Mouse (Mus musculus): ENCODE results near the gene Fut7.

Fut7 gene

DNA sequence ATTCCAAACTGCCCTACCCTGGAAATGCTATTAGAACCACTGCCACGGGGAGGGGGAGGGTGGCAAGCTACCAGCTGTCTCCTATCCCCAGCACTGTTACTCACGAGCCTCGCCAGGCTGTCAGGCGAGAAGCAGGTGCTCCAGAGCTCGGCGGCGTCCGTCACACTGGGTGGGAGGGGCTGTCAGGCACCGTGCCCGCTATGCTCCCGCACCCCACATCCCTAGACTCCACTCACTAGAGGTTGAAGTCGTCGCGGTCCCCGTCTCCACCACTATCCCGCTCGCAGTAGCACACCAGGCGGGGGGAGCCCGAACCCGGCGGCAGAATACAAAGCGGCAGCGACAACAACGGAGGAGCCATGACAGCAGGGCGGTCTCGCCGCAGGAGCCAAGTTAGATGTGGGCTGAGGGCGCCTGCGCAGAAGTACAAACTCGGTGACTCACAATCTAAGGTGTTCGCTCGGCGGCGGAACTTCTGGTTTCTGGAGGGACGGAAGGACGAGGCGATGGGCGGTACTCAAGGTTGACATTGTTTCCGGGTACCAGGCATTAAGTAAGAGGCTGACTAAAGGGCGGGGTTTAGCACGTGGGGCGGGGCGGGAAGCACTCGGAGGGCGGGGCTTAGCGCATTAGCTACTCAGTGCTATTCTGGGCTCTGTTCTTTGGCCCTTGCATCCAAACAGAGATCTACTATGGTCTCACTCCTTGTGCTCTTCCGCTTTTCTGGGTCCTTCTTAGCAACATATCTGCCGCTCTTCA is 37.7 kb downstream of the Fut7 start, which contains the start of gene Paxx:
Gene Paxx, minus strand, starts transcription at position 544 of the 759 bp plus-strand sequence.
- peak; percentile 88 to 93 for DNase-seq

DNA sequence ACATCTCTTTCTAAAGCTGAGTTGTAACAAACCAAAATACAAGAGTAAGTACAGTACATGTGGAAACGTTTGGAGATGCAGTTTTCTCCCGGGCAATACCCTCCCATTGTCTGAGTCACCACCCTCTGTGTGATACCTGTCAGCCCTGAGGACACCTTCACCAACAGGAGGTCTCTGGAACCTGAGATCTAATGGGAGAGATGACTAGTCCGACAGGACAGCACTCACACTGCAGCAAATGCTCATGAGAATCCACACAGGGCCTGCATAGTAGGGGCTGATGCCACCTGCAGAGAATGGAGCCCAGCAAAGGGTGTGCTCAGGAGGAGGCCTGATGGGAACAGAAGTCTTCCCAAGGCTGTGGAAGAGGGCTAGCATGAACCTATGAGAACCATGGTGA is 38.3 kb downstream of the Fut7 start:
- DNase-seq = peak in 1 of 2 experiments; percentile 23

DNA sequence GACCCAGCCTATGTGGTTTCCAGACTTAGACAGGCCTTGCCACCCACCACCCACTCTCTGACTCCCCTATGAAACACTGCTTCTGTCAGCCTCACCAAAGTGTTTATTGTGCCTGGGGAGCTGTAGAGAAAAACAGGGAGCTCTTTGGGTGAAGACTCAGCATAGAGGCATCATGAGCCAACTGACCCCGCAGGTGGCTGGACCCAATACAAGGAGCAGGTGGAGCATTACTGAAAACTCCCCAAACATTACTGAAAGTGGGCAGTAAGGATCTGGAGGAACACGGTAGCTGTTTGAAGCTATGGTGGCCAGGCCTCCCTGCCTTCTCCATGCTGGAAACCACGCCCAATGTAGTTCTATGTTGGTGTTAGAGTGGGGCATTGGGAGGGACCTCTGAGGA is 40.6 kb downstream of the Fut7 start:
- DNase-seq = no peak

DNA sequence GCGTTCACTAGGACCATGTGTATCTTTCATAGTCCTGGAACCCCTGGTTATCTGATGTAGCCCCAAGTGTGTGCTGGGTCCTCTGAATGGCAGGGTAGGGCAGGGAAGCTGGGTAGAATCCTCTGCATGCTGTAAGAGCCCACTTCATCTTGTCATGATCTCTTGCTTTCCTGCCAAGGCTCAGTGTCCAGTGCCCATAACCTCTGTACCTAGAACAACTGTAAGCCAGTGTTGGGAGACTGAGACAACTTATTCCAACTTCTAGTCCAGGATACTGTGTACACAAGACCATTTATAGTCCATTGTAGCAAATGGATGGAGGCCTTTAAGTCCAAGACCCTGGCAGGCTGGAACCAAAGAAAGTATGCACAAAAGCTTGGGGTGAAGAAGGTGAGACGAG is 42.2 kb downstream of the Fut7 start:
- no peak for DNase-seq

DNA sequence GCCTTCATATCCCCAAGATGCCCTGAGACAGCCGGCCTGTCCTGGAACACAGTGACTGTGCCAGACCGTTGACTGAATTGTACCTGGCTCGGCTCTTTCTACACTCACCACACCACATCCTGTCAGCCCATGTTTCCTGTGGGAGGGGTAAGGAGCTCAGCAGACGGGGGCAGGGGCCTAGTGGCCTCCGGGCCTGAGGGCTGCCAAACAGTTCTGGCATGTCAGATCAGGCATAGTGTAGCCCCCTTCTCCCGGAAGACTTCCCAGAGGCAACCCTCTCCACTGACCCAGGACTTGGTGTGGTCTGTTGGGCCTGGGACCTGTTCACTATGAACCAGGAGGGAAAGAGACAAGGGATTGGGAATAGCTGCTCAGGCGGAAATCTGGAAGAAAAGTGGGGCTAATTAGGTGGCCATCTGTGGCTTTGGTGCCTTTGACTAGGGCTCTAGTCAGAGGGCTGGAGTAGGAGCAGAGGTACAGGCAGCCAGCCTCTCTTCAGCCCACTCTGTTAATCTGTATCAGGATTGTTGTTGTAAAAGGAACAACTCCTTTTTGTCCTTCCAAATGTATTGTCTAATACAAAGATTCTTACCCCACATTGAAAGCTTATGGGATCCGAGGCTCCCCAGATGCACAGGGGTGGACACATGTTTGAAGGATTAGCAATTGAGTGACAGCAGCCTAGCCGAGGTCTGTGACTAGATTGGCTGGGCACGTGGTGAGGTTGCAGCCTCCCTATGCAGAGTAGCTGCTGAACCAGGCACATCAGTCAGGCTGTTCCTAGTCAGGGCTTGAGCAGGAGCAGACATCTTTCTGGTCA is 43.0 kb downstream of the Fut7 start:
- peak; percentile 62 to 69 for DNase-seq

DNA sequence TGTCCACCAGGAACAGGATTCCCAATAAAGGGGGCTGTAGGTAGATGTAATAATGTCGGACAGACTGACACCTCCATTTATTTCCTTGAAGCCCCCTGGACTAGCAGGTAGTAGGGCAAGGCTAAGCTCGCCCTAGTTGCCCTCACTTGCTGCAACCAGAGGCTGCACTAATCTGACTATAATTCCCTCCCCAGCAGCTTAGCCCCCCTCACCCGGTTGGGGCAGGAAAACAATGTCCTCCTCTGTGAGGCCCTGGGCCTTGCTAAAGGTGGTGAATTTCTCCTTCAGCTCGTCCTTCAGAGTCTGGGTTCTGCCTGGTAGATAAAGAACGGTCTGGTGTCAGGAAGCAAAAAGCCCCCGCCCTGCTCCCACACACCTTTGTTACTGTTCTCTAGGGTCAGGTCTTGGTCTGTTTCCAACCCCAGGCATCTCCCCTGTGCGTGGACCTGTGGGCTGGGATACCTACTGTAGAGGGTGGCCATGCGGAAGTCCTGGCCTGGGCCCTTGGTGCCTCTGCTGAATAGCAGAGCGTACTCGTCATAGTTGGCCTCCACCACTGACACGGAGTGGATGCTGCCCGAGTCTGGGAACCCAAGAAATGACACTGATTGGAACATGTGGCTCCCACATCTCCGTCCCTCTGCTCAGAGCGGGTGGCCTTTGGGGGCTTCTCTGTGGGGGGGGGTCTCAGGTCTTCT is 44.7 kb downstream of the Fut7 start:
- no peak for DNase-seq

DNA sequence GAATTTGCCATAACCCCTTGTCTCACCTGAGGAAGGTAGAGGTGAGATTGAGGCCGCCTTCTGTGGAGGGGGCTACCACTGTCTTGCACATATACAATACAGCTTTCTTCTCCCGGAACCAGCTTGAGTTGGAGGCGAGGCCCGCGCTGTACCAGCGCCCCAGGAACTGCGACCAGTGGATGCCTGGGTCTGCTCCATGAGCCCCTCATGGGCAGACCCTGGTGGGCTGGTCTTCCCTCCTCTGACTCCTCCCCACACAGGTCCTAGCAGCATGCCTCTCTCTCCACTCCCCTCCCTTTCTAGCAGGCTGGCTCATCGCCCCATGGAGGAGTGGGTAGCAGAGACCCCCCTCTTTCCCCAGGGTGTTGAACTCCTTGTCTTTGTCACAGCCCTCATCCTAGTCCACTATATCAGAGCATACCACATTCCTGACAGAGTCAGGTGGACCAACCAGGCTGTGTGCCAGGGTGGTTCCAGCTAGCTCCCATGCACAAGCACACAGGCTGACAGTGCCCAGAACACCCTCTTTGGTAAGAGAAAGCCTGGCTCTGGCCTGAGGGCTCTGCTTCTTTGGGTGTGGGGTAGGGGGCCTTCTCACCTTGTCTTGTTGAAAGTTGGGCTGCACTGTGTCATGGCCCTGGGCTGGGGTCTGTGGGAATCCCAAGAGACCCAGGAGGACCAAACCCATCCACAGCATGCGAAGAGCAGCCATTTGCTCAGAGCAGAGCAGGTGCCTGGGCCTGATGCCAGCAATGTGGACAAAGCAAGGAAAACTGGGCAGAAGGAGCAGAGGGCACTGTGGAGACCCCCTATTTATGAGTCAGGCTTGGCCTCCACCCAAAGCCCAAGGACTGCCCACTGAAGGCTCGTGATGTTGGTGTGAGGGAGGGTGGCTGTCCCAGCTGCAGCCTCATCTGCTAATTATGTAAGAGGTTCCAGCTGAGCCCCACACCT is 46.2 kb downstream of the Fut7 start:
- DNase-seq = no peak

DNA sequence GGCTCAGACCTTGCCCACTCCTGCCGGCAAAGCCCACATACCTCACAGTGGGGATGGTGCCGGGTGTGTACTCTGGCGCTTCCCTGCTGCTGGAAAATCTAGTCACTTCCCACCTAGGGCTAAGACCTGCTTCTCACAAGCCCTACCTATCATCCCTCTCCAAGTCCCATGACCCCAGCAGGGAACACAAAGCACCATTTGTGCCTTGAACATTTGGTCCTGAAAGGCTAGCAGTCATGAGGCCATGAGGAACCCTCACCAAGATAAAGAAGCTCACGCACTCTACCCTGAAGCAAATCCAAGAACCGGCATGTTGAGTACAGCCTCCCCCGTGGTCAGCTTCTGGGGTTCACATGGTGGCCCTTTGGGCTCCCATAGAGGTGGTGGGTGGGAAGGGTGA is 46.9 kb downstream of the Fut7 start, which contains the start of gene Ptgds:
Gene Ptgds, minus strand, starts transcription at position 78 of the 400 bp plus-strand sequence.
- no peak for DNase-seq

DNA sequence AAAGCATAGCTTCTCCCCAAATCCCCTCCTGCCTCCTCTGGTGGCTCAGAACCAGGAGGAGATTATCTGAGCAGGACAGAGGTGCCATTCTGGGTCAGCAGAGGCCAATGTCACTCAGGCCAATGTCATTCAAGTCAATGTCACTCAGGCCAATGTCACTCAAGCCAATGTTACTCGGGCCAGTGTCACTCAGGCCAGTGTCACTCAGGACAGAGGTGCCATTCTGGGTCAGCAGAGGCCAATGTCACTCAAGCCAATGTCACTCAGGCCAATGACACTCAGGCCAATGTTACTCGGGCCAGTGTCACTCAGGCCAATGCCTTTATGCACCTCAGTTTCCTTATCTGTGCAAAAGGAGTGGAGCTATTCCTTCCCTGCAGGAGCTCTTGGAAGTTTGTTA is 49.5 kb downstream of the Fut7 start:
- no peak for DNase-seq
